Mouse (Mus musculus) induced T-regulatory cell, adult 2 months (primary cell): ENCODE results near the gene Efcab10.

Experiments used
- DNase-seq: peaks from one replicate; pipeline ENCODE4 v3.0.0-alpha.2; 2012; ENCODE audit warnings: low read depth

The Efcab10 gene

DNA sequence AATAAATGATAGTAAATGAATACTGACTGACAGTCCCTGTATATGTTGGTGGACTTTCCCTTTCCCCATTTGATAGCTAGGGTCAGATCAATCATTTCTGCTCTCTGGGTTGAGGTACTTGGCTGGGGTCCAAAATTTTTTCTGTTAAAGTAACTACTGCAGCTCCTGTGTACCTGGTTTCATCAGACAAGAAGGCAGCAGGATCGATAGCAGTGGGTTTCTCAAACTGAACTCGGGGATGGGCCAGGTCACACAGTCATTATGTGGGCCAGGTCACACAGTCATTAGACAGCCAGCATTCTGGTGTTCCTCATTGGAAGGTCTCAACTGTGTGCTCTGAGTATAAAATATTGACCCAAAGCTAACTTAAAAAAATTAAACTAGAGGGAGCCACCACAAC lies 33.1 kb downstream of the Efcab10 start:
- no peak for DNase-seq

- peak; percentile 99 for DNase-seq
These were observed 34.9 kb downstream of the Efcab10 start, which contains the start of gene Twistnb for GRCm38 (mm10) chr12:33429387-33430160. Twistnb (plus strand) TSS chr12:33429635.

DNA sequence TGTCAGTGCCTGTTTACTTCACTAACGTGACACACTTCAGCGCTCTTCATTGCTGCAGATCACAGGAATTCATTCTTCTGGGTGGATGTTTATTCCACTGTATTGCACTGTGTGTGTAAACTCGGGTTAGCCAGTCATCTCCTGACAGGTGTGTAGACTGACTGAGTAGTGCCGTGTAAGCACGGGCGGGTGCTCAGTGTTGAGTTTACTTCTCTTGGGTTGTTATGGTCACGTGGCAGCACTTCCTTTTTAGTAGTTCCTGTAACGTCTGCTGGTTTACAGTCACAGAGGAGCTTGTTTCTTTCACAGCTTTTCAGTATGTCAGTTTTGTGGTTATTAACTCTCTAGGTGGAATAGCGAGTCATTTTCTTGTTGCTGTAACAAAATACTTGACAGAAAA lies 39.2 kb downstream of the Efcab10 start:
- DNase-seq: peak; percentile 78

- DNase-seq: peak; percentile 72
These were observed 40.1 kb downstream of the Efcab10 start for GRCm38 (mm10) chr12:33434758-33435157.
